Mouse (Mus musculus) intestine, postnatal 0 days (tissue): ENCODE data around the gene Atl1. TPM values are rescaled to one million over a fixed set of nuclear protein-coding genes. Genes with fewer than 3 reads are reported as not detected.

Experiments
- ATAC-seq: fragments of 200-750 bp; cut with Nextera tagmentation; 2 replicates; pipeline ENCODE4 v1.8.0; 2017; ENCODE audit warnings: mild to moderate bottlenecking, moderate TSS enrichment, moderate library complexity
- H3K27ac ChIP-seq: fragments of 300-500 bp; sonication (generic); 2 replicates; pipeline ENCODE4 v1.5.1; 2014; ENCODE audit warnings: mild to moderate bottlenecking, low read depth, low read length, moderate library complexity
- H3K27me3 ChIP-seq: fragments of 300-500 bp; sonication (generic); replicated peaks from 2 replicates; pipeline ENCODE4 v1.6.1; 2014; ENCODE audit warnings: low read length, mixed read lengths; ENCODE audit not compliant: control insufficient read depth, insufficient read depth
- H3K36me3 ChIP-seq: fragments of 300-500 bp; sonication (generic); 2 replicates; pipeline ENCODE4 v1.6.1; 2014; ENCODE audit warnings: mild to moderate bottlenecking, moderate library complexity; ENCODE audit not compliant: control insufficient read depth, insufficient read depth
- H3K4me1 ChIP-seq: fragments of 300-500 bp; sonication (generic); replicated peaks from 2 replicates; pipeline ENCODE4 v1.6.1; 2014; ENCODE audit warnings: antibody characterized with exemption, low read length, mixed read lengths; ENCODE audit not compliant: control insufficient read depth, insufficient read depth
- H3K4me2 ChIP-seq: fragments of 300-500 bp; sonication (generic); replicated peaks from 2 replicates; pipeline ENCODE4 v1.6.1; 2014; ENCODE audit warnings: low read depth, mild to moderate bottlenecking, moderate library complexity
- H3K4me3 ChIP-seq: fragments of 300-500 bp; sonication (generic); 2 replicates; pipeline ENCODE4 v1.5.1; 2014; ENCODE audit warnings: low read depth, low read length
- H3K9ac ChIP-seq: fragments of 300-500 bp; sonication (generic); 2 replicates; pipeline ENCODE4 v1.6.1; 2014; ENCODE audit warnings: mild to moderate bottlenecking, low read depth, low read length
- H3K9me3 ChIP-seq: fragments of 300-500 bp; sonication (generic); 2 replicates; pipeline ENCODE4 v1.6.1; 2016; ENCODE audit warnings: mixed run types; ENCODE audit not compliant: control insufficient read depth
- CTCF ChIP-seq: sonication (generic); IDR thresholded peaks from 2 replicates; pipeline ENCODE4 v1.5.1; 2016; ENCODE audit warnings: low read depth, mild to moderate bottlenecking, control low read depth, antibody characterized with exemption, moderate library complexity
- WGBS: fragments of 180-500 bp; shearing (Covaris S2); extraction: QIAGEN DNeasy Blood & Tissue Kit; methylation state at CpG from one replicate; pipeline ENCODE4 v1.1.7; 2014; 5-methylcytosine and 5-hydroxymethylcytosine counted together
- polyA plus RNA-seq: library from polyadenylated mRNA; unstranded; fragments of >200 nt; fragmentation: Nextera tagmentation; extraction: Ambion mirVana; gene quantifications from 2 replicates; pipeline ENCODE4 v1.2.1, GENCODE M21; 2015

The Atl1 gene
- polyA plus RNA-seq, 1 experiment from 2014 or later: 5.6 TPM

DNA sequence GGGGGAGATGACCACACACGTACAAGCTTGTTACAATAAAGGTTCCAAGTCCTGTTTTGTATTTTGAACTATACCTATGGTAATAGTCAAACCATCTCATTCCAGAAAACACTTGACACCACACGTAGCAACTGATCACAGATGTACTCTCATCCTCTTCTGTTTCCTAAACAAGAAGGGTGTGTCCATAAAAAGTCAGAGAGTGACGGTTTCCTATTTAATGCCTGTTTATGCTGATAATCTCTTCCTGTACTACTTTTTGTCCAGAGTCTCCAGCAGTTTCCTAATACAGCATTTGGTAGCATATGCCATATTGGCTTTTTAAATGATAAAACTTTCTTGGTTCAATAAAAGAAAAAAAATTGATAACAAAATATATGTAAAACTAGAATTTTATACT is 73.2 kb downstream of the Atl1 start:
- Histone ChIP-seq H3K4me2 (no peak overlapping the region), H3K4me1 (no peaks in the 10 kb centered on the region), H3K36me3 (peaks cover 51% of the 10 kb centered on the region), H3K9me3 (no peaks in the 10 kb centered on the region), H3K27ac (no peak overlapping the region), H3K9ac (no peak overlapping the region), H3K27me3 (no peaks in the 10 kb centered on the region), H3K4me3 (no peak overlapping the region)
- no peak for TF ChIP-seq CTCF
- ATAC-seq: no peak
- 78% methylated on average over 3 of the region's 3 CpGs for WGBS

DNA sequence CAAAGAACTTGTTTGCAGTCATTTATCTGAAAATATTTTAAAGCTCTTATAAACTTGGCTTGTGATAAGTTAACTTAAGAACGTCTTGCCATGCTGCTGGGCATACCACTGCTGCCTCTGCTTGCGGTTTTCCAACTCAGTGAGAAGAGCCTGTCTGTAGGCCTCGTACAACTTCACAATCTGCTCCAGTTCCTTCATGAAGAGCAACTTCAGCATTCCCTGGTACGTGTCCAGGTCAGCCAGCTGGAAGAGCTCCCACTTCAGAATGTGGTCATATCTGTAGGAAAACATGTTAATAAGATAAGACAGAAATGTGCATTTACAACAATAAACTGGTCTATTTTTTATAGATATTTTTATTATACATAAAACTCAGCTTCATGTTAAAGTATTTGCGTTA is 73.7 kb downstream of the Atl1 start:
- no peaks in the 10 kb centered on the region for H3K9me3 ChIP-seq
- H3K4me2 ChIP-seq: no peak overlapping the region
- no peak for ATAC-seq
- no peak overlapping the region for H3K4me3 ChIP-seq
- 71% methylated on average over 5 of the region's 5 CpGs for WGBS
- H3K27ac ChIP-seq: no peak overlapping the region
- peaks cover 53% of the 10 kb centered on the region for H3K36me3 ChIP-seq
- H3K27me3 ChIP-seq: no peaks in the 10 kb centered on the region
- no peak overlapping the region for H3K9ac ChIP-seq
- no peaks in the 10 kb centered on the region for H3K4me1 ChIP-seq
- TF ChIP-seq CTCF: no peak

DNA sequence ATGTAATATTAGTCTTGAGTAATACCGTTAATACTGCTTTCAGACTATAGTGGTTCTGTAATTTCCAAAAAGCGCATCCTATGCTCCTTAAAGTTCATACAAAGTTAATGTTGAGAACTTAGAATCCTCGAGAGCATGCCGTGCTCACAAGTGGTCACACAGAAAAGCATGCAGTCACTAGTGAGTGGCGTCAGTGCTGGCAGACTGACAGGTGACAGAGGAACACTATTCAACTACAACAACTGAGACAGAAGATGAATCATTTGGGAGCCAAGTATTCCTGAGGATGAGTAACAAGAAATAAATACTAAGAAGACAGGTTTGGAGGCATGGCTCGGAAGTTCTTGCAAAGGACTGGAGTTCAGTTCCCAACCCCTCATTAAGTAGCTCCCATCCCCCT is 74.7 kb downstream of the Atl1 start:
- H3K4me1 ChIP-seq: no peaks in the 10 kb centered on the region
- H3K4me3 ChIP-seq: no peak overlapping the region
- no peaks in the 10 kb centered on the region for H3K27me3 ChIP-seq
- H3K27ac ChIP-seq: no peak overlapping the region; the same call in 1 of the 2 replicates
- no peak for ATAC-seq
- TF ChIP-seq CTCF: no peak
- peaks cover 62% of the 10 kb centered on the region for H3K36me3 ChIP-seq
- no peaks in the 10 kb centered on the region for H3K9me3 ChIP-seq
- 88% methylated on average over 6 of the region's 6 CpGs for WGBS
- H3K9ac ChIP-seq: no peak overlapping the region
- no peak overlapping the region for H3K4me2 ChIP-seq

DNA sequence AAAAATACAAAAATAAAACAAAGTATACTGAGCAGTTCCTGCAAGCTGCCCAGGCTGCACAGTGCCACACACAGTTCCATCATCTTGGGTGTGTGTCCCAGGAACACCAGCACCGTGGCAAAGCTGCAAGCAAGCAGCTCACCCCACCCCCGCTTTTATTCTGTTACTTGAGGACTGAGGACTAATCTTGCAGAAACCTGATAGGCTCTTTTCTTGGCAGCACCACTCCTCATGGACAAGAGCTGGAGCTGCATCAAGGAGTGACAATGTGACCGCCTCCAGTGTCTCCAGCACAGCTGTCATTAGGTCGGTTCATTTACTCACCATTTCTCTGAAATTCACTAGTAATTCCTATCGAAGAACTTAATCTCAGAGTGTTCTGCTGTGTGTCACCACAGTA is 75.7 kb downstream of the Atl1 start:
- no peak overlapping the region for H3K9ac ChIP-seq
- H3K27me3 ChIP-seq: no peaks in the 10 kb centered on the region
- no peak for TF ChIP-seq CTCF
- H3K9me3 ChIP-seq: no peaks in the 10 kb centered on the region
- H3K27ac ChIP-seq: no peak overlapping the region
- H3K4me3 ChIP-seq: no peak overlapping the region
- no peaks in the 10 kb centered on the region for H3K4me1 ChIP-seq
- peaks cover 66% of the 10 kb centered on the region for H3K36me3 ChIP-seq
- no peak for ATAC-seq
- WGBS: 80% methylated on average over 5 of the region's 5 CpGs
- H3K4me2 ChIP-seq: no peak overlapping the region

DNA sequence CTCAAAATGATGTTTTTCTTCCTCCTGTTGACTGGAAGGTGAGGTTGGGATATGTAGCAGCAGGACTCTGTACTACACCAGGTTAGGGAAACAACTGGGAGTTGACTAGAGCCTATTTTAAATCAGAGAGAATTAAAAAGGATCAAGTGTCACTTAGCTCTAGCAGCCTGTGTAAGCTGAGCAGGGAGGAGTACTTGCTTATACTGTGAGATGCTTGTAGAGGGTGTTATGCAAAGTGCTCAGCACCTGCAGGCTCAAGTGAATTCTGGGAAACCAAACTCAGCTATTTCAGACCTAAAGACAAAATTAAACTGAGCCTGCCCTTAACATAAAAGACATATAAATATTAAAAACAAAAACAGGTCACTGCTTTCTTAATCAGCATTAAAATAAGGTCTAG is 81.3 kb downstream of the Atl1 start:
- ATAC-seq: no peak
- no peak overlapping the region for H3K4me2 ChIP-seq
- peaks cover 36% of the 10 kb centered on the region for H3K36me3 ChIP-seq
- no peak overlapping the region for H3K9ac ChIP-seq
- no peaks in the 10 kb centered on the region for H3K27me3 ChIP-seq
- H3K4me1 ChIP-seq: no peaks in the 10 kb centered on the region
- TF ChIP-seq CTCF: no peak
- no peaks in the 10 kb centered on the region for H3K9me3 ChIP-seq
- H3K27ac ChIP-seq: no peak overlapping the region
- H3K4me3 ChIP-seq: no peak overlapping the region

DNA sequence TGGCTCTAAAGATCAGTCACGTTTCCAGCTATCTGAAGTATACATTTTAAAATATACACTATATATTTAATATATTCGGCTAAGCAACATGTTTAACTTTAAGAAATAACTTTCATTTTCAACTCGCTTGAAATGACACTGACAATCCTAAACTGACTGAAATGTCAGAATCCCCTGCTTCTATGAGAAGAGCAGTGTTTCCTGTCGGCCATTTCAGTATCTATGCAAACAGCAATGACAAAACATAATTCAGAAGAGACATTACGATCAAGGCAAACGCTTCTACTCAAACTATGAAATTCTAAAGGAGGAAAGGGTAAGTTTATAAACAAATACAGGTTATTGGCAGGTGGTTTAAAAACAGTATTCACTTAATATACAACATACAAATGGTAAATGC is 84.3 kb downstream of the Atl1 start:
- no peak overlapping the region for H3K4me3 ChIP-seq

DNA sequence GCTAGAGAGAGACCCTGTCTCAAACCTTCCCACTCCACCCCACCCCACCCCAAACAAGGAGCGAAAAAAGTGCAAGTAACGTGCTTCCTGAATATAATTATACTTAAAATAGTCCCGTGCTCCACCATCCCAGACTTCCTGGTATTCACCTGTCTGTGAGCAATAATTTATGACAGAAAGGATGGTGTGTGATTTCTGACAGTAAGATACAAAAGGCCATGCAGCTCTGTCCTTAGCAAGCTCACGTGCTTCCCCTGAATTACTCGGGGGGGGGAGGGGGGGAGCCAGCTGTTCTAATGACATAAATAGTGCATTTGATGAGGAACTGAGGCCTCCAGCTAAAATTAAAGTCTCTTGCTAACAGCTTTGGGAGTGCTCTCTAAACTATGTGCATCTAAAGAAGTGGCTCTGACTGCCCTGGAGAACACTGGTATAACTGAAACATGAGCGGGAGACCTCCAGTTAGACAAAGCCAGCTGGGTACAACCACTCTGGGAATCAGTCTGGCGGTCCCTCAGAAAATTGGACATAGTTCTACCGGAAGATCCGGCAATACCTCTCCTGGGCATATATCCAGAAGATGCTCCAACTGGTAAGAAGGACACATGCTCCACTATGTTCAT is 85.1 kb downstream of the Atl1 start:
- no peak overlapping the region for H3K9ac ChIP-seq
- H3K36me3 ChIP-seq: peaks cover 9% of the 10 kb centered on the region
- TF ChIP-seq CTCF: no peak
- 48% methylated on average over 9 of the region's 9 CpGs for WGBS
- no peak overlapping the region for H3K27ac ChIP-seq
- H3K27me3 ChIP-seq: no peaks in the 10 kb centered on the region
- H3K9me3 ChIP-seq: no peaks in the 10 kb centered on the region
- H3K4me2 ChIP-seq: no peak overlapping the region
- H3K4me3 ChIP-seq: no peak overlapping the region
- H3K4me1 ChIP-seq: no peaks in the 10 kb centered on the region
- ATAC-seq: no peak

More for the DNA sequence above, 84.3 kb downstream of the Atl1 start:
- ATAC-seq: no peak
- no peaks in the 10 kb centered on the region for H3K27me3 ChIP-seq
- H3K4me2 ChIP-seq: no peak overlapping the region
- no peaks in the 10 kb centered on the region for H3K9me3 ChIP-seq
- H3K4me1 ChIP-seq: no peaks in the 10 kb centered on the region
- H3K9ac ChIP-seq: no peak overlapping the region
- no peak overlapping the region for H3K27ac ChIP-seq
- 59% methylated on average over 6 of the region's 6 CpGs for WGBS
- peaks cover 16% of the 10 kb centered on the region for H3K36me3 ChIP-seq
- no peak for TF ChIP-seq CTCF
